Mouse (Mus musculus) liver, embryonic 13.5 days (tissue): ENCODE results near the gene Cers5. TPM values are rescaled to one million over a fixed set of nuclear protein-coding genes. Genes with fewer than 3 reads are reported as not detected.

Source experiments
- ATAC-seq: fragments of 200-750 bp; cut with Nextera tagmentation; 2 replicates; pipeline ENCODE4 v1.8.0; 2017; ENCODE audit warnings: low read depth, mild to moderate bottlenecking, moderate number of reproducible peaks, moderate library complexity
- DNase-seq: peaks from one replicate; pipeline ENCODE4 v3.0.0; 2022
- H3K27ac ChIP-seq: fragments of 300-500 bp; sonication (generic); 2 replicates; pipeline ENCODE4 v1.5.1; 2015; ENCODE audit warnings: moderate library complexity, mild to moderate bottlenecking, inconsistent platforms
- H3K27me3 ChIP-seq: fragments of 300-500 bp; sonication (generic); 2 replicates; pipeline ENCODE4 v1.6.1; 2015; ENCODE audit warnings: mild to moderate bottlenecking, inconsistent platforms
- H3K36me3 ChIP-seq: fragments of 300-500 bp; sonication (generic); 2 replicates; pipeline ENCODE4 v1.6.1; 2015; ENCODE audit warnings: mild to moderate bottlenecking, inconsistent platforms
- H3K4me1 ChIP-seq: fragments of 300-500 bp; sonication (generic); replicated peaks from 2 replicates; pipeline ENCODE4 v1.6.1; 2015; ENCODE audit warnings: inconsistent platforms
- H3K4me2 ChIP-seq: fragments of 300-500 bp; sonication (generic); 2 replicates; pipeline ENCODE4 v1.6.1; 2015; ENCODE audit warnings: inconsistent platforms, mild to moderate bottlenecking, moderate library complexity
- H3K4me3 ChIP-seq: fragments of 300-500 bp; sonication (generic); replicated peaks from 2 replicates; pipeline ENCODE4 v1.5.1; 2015; ENCODE audit warnings: mild to moderate bottlenecking, inconsistent platforms
- H3K9ac ChIP-seq: fragments of 300-500 bp; sonication (generic); 2 replicates; pipeline ENCODE4 v1.6.1; 2015; ENCODE audit warnings: mild to moderate bottlenecking, inconsistent platforms
- H3K9me3 ChIP-seq: fragments of 300-500 bp; sonication (generic); replicated peaks from 2 replicates; pipeline ENCODE4 v1.6.1; 2016; ENCODE audit warnings: inconsistent platforms
- WGBS: fragments of 180-500 bp; shearing (Covaris S2); methylation state at CpG from one replicate; pipeline ENCODE4 v1.1.7; 2015; ENCODE audit not compliant: insufficient replicate concordance; 5-methylcytosine and 5-hydroxymethylcytosine counted together
- polyA plus RNA-seq: library from polyadenylated mRNA; unstranded; fragments of >200 nt; fragmentation: Nextera tagmentation; extraction: Ambion mirVana; gene quantifications from 2 replicates; pipeline ENCODE4 v1.2.1, GENCODE M21; 2015

Cers5 gene
- polyA plus RNA-seq, 1 experiment from 2014 or later: 11.2 TPM

GRCm38 (mm10) chr15:99715361-99715865 is 57.3 kb downstream of the Cers5 start:
- Histone ChIP-seq H3K4me1 (peaks cover 42% of the 10 kb centered on the region), H3K36me3 (peaks cover 40% of the 10 kb centered on the region)
- 0 out of 2 replicates have a peak, but pooled peaks have one; percentile 22 for ATAC-seq

GRCm38 (mm10) chr15:99714858-99715257 is 57.8 kb downstream of the Cers5 start:
- Histone ChIP-seq H3K36me3 (peaks cover 42% of the 10 kb centered on the region), H3K27me3 (no peaks in the 10 kb centered on the region), H3K4me1 (peaks cover 46% of the 10 kb centered on the region), H3K9me3 (no peaks in the 10 kb centered on the region), H3K4me3 (no peak overlapping the region), H3K4me2 (no peak overlapping the region), H3K27ac (no peak overlapping the region), H3K9ac (no peak overlapping the region)
- ATAC-seq: 0 out of 2 replicates have a peak, but pooled peaks have one; percentile 19
- peak; percentile 45 for DNase-seq
- 39% methylated on average over 7 of the region's 7 CpGs for WGBS

More at GRCm38 (mm10) chr15:99715361-99715865, 57.3 kb downstream of the Cers5 start:
- DNase-seq: no peak
- Histone ChIP-seq H3K4me2 (no peak overlapping the region), H3K27ac (peak overlapping the region; percentile 65; the same call in 1 of the 2 replicates), H3K9ac (no peak overlapping the region), H3K27me3 (no peaks in the 10 kb centered on the region), H3K9me3 (no peaks in the 10 kb centered on the region), H3K4me3 (no peak overlapping the region)
- 57% methylated on average over 13 of the region's 13 CpGs for WGBS

GRCm38 (mm10) chr15:99714206-99714605 is 58.5 kb downstream of the Cers5 start:
- Histone ChIP-seq H3K4me3 (no peak overlapping the region), H3K4me1 (peaks cover 46% of the 10 kb centered on the region), H3K9me3 (no peaks in the 10 kb centered on the region), H3K27ac (no peak overlapping the region), H3K9ac (no peak overlapping the region), H3K4me2 (no peak overlapping the region), H3K27me3 (no peaks in the 10 kb centered on the region), H3K36me3 (peaks cover 48% of the 10 kb centered on the region)
- no peak for ATAC-seq
- WGBS: 61% methylated on average over 4 of the region's 4 CpGs
- DNase-seq: no peak

- Histone ChIP-seq H3K4me2 (no peak overlapping the region), H3K4me1 (peaks cover 43% of the 10 kb centered on the region), H3K4me3 (no peak overlapping the region), H3K27me3 (no peaks in the 10 kb centered on the region), H3K9me3 (no peaks in the 10 kb centered on the region), H3K36me3 (peaks cover 55% of the 10 kb centered on the region), H3K27ac (no peak overlapping the region), H3K9ac (no peak overlapping the region)
- ATAC-seq (no peak), DNase-seq (no peak)
- WGBS: 91% methylated on average over 3 of the region's 3 CpGs
Observed at GRCm38 (mm10) chr15:99713569-99713968, 59.1 kb downstream of the Cers5 start.

GRCm38 (mm10) chr15:99712666-99713559 is 59.8 kb downstream of the Cers5 start:
- Histone ChIP-seq H3K4me3 (no peak overlapping the region), H3K27me3 (no peaks in the 10 kb centered on the region), H3K36me3 (peaks cover 61% of the 10 kb centered on the region), H3K9me3 (no peaks in the 10 kb centered on the region), H3K27ac (0 out of 2 replicates have a peak overlapping the region, but pooled peaks have one; percentile 1), H3K4me2 (no peak overlapping the region), H3K4me1 (peaks cover 43% of the 10 kb centered on the region), H3K9ac (no peak overlapping the region)
- 74% methylated on average over 13 of the region's 13 CpGs for WGBS
- DNase-seq (no peak), ATAC-seq (no peak)

GRCm38 (mm10) chr15:99711491-99711890 is 61.2 kb downstream of the Cers5 start:
- peaks cover 36% of the 10 kb centered on the region for H3K4me1 ChIP-seq
- H3K9ac ChIP-seq: no peak overlapping the region
- no peak for ATAC-seq
- H3K4me3 ChIP-seq: no peak overlapping the region
- 57% methylated on average over 3 of the region's 3 CpGs for WGBS
- H3K4me2 ChIP-seq: no peak overlapping the region
- DNase-seq: no peak
- no peaks in the 10 kb centered on the region for H3K27me3 ChIP-seq
- no peaks in the 10 kb centered on the region for H3K9me3 ChIP-seq
- H3K27ac ChIP-seq: no peak overlapping the region
- H3K36me3 ChIP-seq: peaks cover 74% of the 10 kb centered on the region

GRCm38 (mm10) chr15:99710221-99711190 is 62.2 kb downstream of the Cers5 start:
- WGBS: 76% methylated on average over 10 of the region's 10 CpGs
- DNase-seq: no peak
- no peak overlapping the region for H3K4me3 ChIP-seq
- no peak overlapping the region for H3K4me2 ChIP-seq
- no peak overlapping the region for H3K9ac ChIP-seq
- peaks cover 26% of the 10 kb centered on the region for H3K4me1 ChIP-seq
- H3K36me3 ChIP-seq: peaks cover 78% of the 10 kb centered on the region
- no peaks in the 10 kb centered on the region for H3K27me3 ChIP-seq
- no peaks in the 10 kb centered on the region for H3K9me3 ChIP-seq
- H3K27ac ChIP-seq: no peak overlapping the region
- ATAC-seq: no peak

- H3K4me2 ChIP-seq: no peak overlapping the region
- H3K4me1 ChIP-seq: peaks cover 36% of the 10 kb centered on the region
- no peak overlapping the region for H3K9ac ChIP-seq
- no peak for DNase-seq
- 91% methylated on average over 13 of the region's 13 CpGs for WGBS
- no peaks in the 10 kb centered on the region for H3K27me3 ChIP-seq
- H3K27ac ChIP-seq: no peak overlapping the region
- peaks cover 76% of the 10 kb centered on the region for H3K36me3 ChIP-seq
- no peak for ATAC-seq
- H3K4me3 ChIP-seq: no peak overlapping the region
- H3K9me3 ChIP-seq: no peaks in the 10 kb centered on the region
Observed at GRCm38 (mm10) chr15:99708176-99708575, 64.5 kb downstream of the Cers5 start.

GRCm38 (mm10) chr15:99705440-99706048 is 67.1 kb downstream of the Cers5 start, which contains the start of gene Gm17349:
Gm17349 (minus strand) TSS chr15:99705490.
- Histone ChIP-seq H3K4me1 (peaks cover 42% of the 10 kb centered on the region), H3K9me3 (no peaks in the 10 kb centered on the region), H3K4me2 (0 out of 2 replicates have a peak within 1 kb of the TSS, but pooled peaks have one; percentile 12), H3K9ac (no peak within 1 kb of the TSS), H3K4me3 (no peak within 1 kb of the TSS), H3K27ac (peak within 1 kb of the TSS; percentile 31; the same call in 1 of the 2 replicates), H3K36me3 (peaks cover 49% of the 10 kb centered on the region), H3K27me3 (no peaks in the 10 kb centered on the region)
- ATAC-seq: no peak
- 59% methylated on average over 11 of the region's 11 CpGs for WGBS
- DNase-seq: no peak

GRCm38 (mm10) chr15:99704881-99705280 is 67.8 kb downstream of the Cers5 start:
- no peak overlapping the region for H3K4me2 ChIP-seq
- WGBS: 62% methylated on average over 7 of the region's 7 CpGs
- no peak overlapping the region for H3K9ac ChIP-seq
- no peak for DNase-seq
- ATAC-seq: no peak
- H3K9me3 ChIP-seq: no peaks in the 10 kb centered on the region
- H3K4me1 ChIP-seq: peaks cover 43% of the 10 kb centered on the region
- no peak overlapping the region for H3K4me3 ChIP-seq
- peaks cover 44% of the 10 kb centered on the region for H3K36me3 ChIP-seq
- no peaks in the 10 kb centered on the region for H3K27me3 ChIP-seq
- peak overlapping the region; percentile 31; the same call in 1 of the 2 replicates for H3K27ac ChIP-seq
